Mouse (Mus musculus) lung, adult 18-20 months (tissue): ENCODE measurements around the gene Myl6.

Experiments
- DNase-seq, 2 experiments: peaks; one replicate each; pipeline ENCODE4 v3.0.0; 2022; ENCODE audit warnings: mixed read lengths in 2 of 2

Gene Myl6

GRCm38 (mm10) chr10:128493695-128494666 is at the start of gene Myl6:
Gene Myl6 (minus strand): TSS chr10:128494145.
- DNase-seq: peak; percentile 99

DNA sequence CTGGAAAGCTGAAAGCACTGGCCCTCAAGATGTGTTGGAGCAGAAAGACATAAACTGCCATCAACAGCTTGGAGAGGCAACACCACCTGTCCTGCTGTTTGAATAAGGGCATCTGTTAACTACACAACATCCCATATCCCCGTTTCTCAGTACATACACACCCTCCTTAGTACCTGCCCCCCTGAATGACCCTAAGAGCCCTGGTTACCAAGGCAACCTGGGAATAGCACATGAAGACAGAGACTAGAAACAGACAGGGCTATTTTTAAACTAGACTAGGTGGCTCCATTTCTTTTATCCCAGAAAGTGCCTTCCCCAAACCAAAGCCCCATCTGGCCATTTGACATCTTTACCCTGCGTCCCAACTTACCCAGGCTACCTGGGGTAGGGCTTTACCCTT is 49.2 kb upstream of the Myl6 start:
- DNase-seq: no peak

GRCm38 (mm10) chr10:128538340-128538870 is 44.5 kb upstream of the Myl6 start:
- DNase-seq: no peak

GRCm38 (mm10) chr10:128536266-128536940 is 42.5 kb upstream of the Myl6 start:
- peak; percentile 92 to 94 for DNase-seq

GRCm38 (mm10) chr10:128535624-128536265 is 41.8 kb upstream of the Myl6 start:
- DNase-seq: no peak

- no peak for DNase-seq
Observed at GRCm38 (mm10) chr10:128535206-128535605, 41.3 kb upstream of the Myl6 start.

GRCm38 (mm10) chr10:128526366-128527356 is 32.7 kb upstream of the Myl6 start:
- peak in 1 of 2 experiments; percentile 26 for DNase-seq

DNA sequence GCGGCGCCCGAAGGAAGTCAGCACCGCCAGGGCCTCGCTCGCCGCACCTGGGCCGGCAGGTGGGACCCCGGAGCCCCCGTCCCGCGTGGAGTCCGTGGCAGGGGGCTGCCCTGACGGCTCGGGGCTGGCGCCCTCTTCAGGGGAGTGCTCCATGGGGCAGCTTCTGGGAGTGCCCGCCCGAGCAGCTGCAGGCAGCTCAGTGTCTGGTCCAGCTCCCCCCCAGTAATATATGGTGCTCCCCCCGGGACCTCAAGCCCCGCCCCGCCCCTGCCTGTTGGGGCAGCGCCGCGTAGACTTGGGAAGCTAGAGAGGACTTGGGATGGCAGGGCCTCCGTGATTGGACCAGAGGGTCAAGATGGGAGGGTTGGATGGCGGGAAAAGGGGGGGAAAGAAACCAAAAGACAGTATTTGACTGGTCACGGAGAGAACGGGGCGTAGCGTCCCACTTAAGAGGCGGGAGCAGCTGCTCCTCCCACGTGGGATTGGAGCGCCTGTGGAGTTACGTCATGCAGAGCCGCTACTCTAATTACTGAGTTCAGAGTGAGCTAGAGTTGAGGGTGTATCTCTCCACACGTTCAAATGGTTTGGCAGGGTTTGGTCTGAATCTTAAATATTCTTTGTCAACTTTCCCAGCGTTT is 31.8 kb upstream of the Myl6 start, which contains the start of gene Esyt1:
Gene Esyt1, minus strand, starts transcription at position 201 of the 638 bp plus-strand sequence.
- peak; percentile 99 for DNase-seq

DNA sequence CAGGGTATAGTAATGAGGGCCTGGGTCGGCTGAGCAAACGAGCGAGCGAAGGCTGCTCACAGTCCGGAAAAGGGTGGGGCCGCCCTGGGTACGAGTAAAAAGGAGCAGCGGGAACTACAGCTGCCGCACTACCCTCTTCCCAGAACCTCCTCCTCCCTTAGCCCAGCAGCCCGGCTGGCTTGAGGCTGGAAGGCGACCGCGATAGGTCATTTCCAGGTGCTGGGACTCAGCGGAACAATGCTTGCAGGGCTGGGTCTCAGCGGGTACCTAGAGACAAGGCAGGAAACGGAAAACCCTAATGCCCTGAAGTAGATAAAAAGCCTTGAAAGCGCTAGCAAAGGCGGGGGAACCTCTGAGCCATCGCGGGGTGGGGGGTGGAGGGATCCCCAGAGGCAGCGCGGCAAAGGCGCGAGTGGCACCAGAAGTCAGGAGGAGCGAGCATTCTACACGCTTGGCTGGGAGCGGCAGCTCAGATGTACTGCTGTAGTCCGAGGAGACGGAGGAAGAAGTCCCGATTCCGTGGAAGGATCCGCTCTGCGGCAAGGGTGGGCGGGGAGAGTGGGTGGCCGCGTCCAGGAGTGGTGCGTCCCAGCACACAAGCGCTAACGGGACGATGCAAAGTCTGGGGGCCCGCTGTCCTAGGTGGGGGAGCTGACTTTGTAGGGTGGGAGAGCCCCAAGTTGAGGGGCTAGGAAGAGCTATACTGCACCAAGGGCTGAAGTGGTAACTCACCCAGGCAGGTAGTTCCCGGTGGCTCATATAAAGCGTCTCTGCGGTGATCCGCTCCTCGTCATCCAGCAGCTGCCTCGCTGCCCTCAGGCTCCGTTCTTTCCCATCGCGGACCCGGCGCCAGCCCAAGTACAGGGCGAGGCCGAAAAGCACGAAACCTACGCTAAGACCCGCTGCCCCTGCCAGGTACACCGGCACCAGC is 31.1 kb upstream of the Myl6 start:
- peak; percentile 60 to 67 for DNase-seq

- no peak for DNase-seq
Observed at GRCm38 (mm10) chr10:128524111-128524731, 30.3 kb upstream of the Myl6 start.

DNA sequence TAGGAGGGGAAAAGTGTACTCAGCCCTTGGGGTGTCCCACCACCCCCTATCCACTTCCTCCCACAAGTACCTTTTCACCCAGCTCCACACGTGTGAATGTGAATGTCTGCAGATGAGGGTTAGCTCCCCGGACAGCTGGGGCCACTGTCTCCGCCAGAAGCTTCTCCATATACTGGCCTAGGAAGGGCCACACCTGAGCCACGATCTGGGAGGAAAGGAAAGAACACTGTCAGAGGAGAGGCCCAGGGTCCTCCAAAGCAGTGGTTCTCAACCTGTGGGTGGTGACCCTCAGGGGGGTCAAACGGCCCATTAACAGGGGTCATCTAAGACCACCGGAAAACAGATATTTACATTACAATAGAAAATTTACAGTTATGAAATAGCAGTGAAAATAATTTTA is 28.4 kb upstream of the Myl6 start:
- no peak for DNase-seq

- no peak for DNase-seq
Observed at GRCm38 (mm10) chr10:128520591-128520990, 26.6 kb upstream of the Myl6 start.

GRCm38 (mm10) chr10:128518833-128519232 is 24.9 kb upstream of the Myl6 start:
- DNase-seq: peak; percentile 57 to 72

DNA sequence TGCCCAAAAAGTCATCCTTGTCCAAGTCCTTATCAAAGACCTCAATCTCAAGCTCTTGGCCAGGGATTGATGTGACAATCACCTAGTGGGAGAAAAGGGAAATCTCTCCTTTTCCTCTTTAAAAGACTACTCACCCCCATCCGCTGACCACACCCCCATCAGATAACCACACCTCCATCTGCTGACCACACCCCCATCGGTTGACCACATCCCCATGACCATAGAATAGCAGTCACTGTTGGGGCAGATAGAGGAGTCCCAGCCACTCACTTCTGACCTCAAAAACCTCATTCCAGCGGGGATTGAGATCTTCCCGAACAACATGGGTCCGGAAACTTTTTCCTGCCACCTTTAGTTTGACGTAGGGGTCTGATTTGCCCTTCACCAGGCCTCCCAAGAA is 22.7 kb upstream of the Myl6 start:
- peak in 1 of 2 experiments; percentile 33 for DNase-seq

GRCm38 (mm10) chr10:128516029-128516428 is 22.1 kb upstream of the Myl6 start:
- DNase-seq: no peak

GRCm38 (mm10) chr10:128515044-128515443 is 21.1 kb upstream of the Myl6 start:
- DNase-seq: no peak

DNA sequence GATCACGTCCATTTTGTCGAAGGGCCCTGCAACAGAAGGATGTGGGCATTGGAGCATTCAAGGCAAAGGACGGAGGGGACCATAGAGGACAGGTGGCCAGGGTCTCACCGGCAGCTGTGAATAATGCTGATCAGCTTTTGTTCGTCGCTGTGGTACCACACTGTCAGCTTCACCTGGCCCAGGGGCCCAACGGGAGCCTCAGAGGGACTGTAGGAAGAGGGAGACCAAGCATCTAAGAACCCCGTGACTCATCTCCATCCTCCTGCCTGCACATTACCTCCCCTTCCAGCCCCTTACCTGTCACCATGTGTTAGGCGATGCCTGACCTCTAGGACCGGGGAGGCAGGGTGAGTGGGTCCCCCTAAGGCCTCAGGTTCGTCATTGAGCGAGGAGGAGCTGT is 17.8 kb upstream of the Myl6 start:
- DNase-seq: no peak

DNA sequence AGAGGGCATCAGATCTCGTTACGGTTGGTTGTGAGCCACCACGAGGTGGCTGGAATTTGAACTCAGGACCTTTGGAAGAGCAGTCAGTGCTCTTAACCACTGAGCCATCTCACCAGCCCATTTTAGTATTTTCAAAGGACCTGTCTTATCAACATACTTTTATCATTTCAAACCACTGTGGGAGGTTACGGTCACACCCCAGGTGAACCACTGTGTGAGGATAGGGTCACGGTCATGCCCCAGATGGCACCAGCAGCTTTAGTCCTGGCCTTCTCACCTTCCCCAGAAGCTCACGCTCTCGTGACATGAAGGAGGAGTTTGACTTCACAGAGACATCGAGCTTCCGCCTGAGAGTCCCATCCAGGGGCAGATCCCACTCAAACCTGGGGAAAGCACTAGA is 17.2 kb upstream of the Myl6 start:
- no peak for DNase-seq

GRCm38 (mm10) chr10:128510301-128510700 is 16.4 kb upstream of the Myl6 start:
- DNase-seq: no peak

DNA sequence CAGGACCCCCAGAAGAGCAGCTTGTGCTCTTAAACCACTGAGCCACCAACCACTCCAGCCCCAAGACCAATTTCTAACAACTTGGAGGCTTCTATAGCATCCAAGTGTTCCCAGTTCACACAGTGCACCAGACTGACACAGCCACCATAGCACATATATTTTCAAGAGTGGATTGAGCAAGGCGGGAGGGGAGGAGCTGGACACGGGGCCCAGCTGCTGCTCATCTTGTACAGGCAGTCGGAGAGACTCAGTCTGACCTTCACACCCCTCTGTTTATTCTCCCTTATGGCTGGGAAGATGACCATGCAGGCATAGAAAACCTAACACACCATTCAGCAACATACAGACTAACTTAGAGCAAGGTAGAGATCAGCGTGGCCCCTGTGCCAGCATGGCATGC is 15.9 kb upstream of the Myl6 start:
- DNase-seq: no peak
